Mouse (Mus musculus): Measurements from ENCODE around the gene Pom121. TPM values are rescaled to one million over a fixed set of nuclear protein-coding genes. Genes with fewer than 3 reads are reported as not detected.

Pom121 gene
- total and polyA plus RNA-seq, 3 experiments, result 4.9 to 185 (median 105) TPM

DNA sequence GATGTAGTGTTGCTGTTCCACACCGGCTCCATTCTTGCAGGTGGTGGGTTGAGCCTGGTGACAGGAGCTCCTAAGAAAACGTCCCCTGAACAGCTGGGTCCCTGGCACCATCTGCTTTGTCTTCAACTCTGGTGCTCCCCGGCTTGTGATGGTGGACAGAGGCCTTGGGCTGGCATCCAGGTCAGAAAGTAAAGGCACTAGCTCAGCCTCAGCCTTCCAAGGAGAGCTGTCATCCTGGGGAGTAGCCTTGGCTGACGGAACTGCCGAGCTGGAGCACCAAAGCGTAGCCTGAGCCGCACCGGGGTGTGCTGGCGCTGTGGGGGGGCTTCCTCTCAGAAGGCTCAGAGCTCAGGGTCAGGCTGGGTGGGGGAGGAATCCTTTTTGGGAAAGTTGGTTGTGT lies 15.9 kb upstream of the Pom121 start:
- peaks cover 28% of the 10 kb centered on the region for H3K27me3 ChIP-seq (ENCODE audit: insufficient read depth, low read length)
- TF ChIP-seq GATA2 (IDR thresholded peaks at IDR 0.05; ENCODE audit: borderline replicate concordance, low read depth, low read length) (no peak), TAL1 (conservative IDR thresholded peaks at IDR 0.05; ENCODE audit: low read depth, low read length) (no peak), POLR2AphosphoS5 (IDR thresholded peaks at IDR 0.05; ENCODE audit: insufficient replicate concordance, low read depth, low read length) (no peak), GATA1 (IDR thresholded peaks at IDR 0.05; ENCODE audit: borderline replicate concordance, low read length) (no peak), CTCF (IDR thresholded peaks at IDR 0.05; ENCODE audit: low read depth, low read length) (no peak)
- no peak for DNase-seq (ENCODE audit: low spot score)
- no peak for ATAC-seq (ENCODE audit: extremely low read depth, insufficient number of reproducible peaks, low FRiP score, poor library complexity, severe bottlenecking)
- no peaks in the 10 kb centered on the region for H3K36me3 ChIP-seq (replicated peaks)
- H3K9me3 ChIP-seq (replicated peaks), result no peaks in the 10 kb centered on the region
- H3K4me3 ChIP-seq (ENCODE audit: low read depth, low read length), result no peak overlapping the region
- H3K4me1 ChIP-seq (ENCODE audit: insufficient read depth, low read depth, low read length), result no peaks in the 10 kb centered on the region

DNA sequence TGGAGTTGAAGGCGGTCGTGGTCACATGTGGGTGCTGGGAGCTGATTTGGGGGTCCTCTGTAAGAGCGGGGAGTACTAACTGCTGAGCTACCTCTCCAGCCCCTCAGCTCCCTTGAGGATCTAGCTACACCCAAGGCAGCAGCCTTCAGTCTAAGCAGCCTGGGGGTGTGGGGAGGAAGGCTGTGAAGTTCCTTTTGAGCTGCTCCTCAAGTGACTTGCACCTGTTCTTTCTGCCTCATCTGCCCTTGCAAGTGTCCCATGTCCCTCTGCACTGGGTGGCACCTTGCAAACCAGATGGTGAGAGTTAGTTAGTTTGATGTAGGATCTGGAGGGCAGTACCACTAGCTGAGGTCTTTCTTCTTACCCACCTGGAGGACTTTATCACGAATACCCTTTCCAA lies 13.8 kb upstream of the Pom121 start:
- ATAC-seq (ENCODE audit: extremely low read depth, insufficient number of reproducible peaks, low FRiP score, poor library complexity, severe bottlenecking), result no peak
- Histone ChIP-seq H3K4me3 (ENCODE audit: low read depth, low read length) (no peak overlapping the region), H3K9me3 (replicated peaks) (no peaks in the 10 kb centered on the region), H3K27me3 (ENCODE audit: insufficient read depth, low read length) (peaks cover 34% of the 10 kb centered on the region), H3K36me3 (replicated peaks) (no peaks in the 10 kb centered on the region), H3K4me1 (ENCODE audit: insufficient read depth, low read depth, low read length) (no peaks in the 10 kb centered on the region)
- TF ChIP-seq TAL1 (conservative IDR thresholded peaks at IDR 0.05; ENCODE audit: low read depth, low read length) (no peak), GATA2 (IDR thresholded peaks at IDR 0.05; ENCODE audit: borderline replicate concordance, low read depth, low read length) (no peak), CTCF (IDR thresholded peaks at IDR 0.05; ENCODE audit: low read depth, low read length) (no peak), POLR2AphosphoS5 (IDR thresholded peaks at IDR 0.05; ENCODE audit: insufficient replicate concordance, low read depth, low read length) (no peak), GATA1 (IDR thresholded peaks at IDR 0.05; ENCODE audit: borderline replicate concordance, low read length) (no peak)
- DNase-seq (ENCODE audit: low spot score), result no peak

DNA sequence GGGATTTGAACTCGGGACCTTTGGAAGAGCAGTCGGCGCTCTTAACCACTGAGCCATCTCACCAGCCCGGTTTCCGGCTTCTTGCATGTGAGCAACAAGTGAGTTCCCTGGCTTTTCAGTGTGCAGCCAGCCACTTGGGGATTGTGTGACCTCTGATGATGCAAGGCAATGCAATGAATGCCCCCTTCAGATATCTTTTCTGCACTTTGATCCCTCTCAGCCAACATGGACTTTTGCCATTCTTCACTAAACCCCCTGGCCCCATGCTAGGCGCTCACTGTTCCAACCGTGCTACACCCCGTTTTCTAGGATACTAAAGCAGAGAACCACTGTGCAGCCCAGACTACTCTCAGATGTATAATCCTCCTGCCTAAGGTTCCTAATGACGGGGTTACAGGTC lies 11.1 kb upstream of the Pom121 start:
- Histone ChIP-seq H3K4me3 (ENCODE audit: low read depth, low read length) (no peak overlapping the region), H3K27me3 (ENCODE audit: insufficient read depth, low read length) (peaks cover 31% of the 10 kb centered on the region), H3K36me3 (replicated peaks) (no peaks in the 10 kb centered on the region), H3K4me1 (ENCODE audit: insufficient read depth, low read depth, low read length) (no peaks in the 10 kb centered on the region), H3K9me3 (replicated peaks) (no peaks in the 10 kb centered on the region)
- ATAC-seq (ENCODE audit: extremely low read depth, insufficient number of reproducible peaks, low FRiP score, poor library complexity, severe bottlenecking) (no peak), DNase-seq (ENCODE audit: low spot score) (no peak)
- TF ChIP-seq CTCF (IDR thresholded peaks at IDR 0.05; ENCODE audit: low read depth, low read length), result no peak
- no peak for TF ChIP-seq POLR2AphosphoS5 (IDR thresholded peaks at IDR 0.05; ENCODE audit: insufficient replicate concordance, low read depth, low read length)
- no peak for TF ChIP-seq TAL1 (conservative IDR thresholded peaks at IDR 0.05; ENCODE audit: low read depth, low read length)
- no peak for TF ChIP-seq GATA2 (IDR thresholded peaks at IDR 0.05; ENCODE audit: borderline replicate concordance, low read depth, low read length)
- TF ChIP-seq GATA1 (IDR thresholded peaks at IDR 0.05; ENCODE audit: borderline replicate concordance, low read length), result no peak

DNA sequence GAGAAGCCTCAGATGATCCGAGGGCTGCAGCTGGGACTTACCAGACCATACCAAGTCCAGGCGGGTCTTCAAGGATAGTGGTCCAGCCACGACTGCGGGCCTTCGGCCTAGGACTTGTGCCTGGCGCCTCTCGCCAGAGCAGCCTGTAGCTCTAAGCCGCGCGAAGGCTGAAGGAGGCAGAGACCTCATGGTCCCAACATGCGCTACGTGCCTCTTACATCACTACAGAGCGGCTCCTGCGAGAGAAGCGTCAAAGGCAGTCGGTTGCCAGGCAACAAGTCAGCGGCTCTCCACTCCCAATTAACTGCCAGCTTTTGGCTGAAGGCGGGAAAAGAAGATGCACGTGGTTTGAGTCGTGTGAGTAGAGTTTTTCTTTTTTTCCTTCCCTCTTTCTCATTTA lies 10.3 kb upstream of the Pom121 start:
- TF ChIP-seq GATA2 (IDR thresholded peaks at IDR 0.05; ENCODE audit: borderline replicate concordance, low read depth, low read length) (no peak), TAL1 (conservative IDR thresholded peaks at IDR 0.05; ENCODE audit: low read depth, low read length) (no peak), CTCF (IDR thresholded peaks at IDR 0.05; ENCODE audit: low read depth, low read length) (no peak), POLR2AphosphoS5 (IDR thresholded peaks at IDR 0.05; ENCODE audit: insufficient replicate concordance, low read depth, low read length) (no peak), GATA1 (IDR thresholded peaks at IDR 0.05; ENCODE audit: borderline replicate concordance, low read length) (no peak)
- Histone ChIP-seq H3K36me3 (replicated peaks) (no peaks in the 10 kb centered on the region), H3K9me3 (replicated peaks) (no peaks in the 10 kb centered on the region), H3K4me3 (ENCODE audit: low read depth, low read length) (no peak overlapping the region), H3K4me1 (ENCODE audit: insufficient read depth, low read depth, low read length) (no peaks in the 10 kb centered on the region), H3K27me3 (ENCODE audit: insufficient read depth, low read length) (peaks cover 29% of the 10 kb centered on the region)
- no peak for ATAC-seq (ENCODE audit: extremely low read depth, insufficient number of reproducible peaks, low FRiP score, poor library complexity, severe bottlenecking)
- DNase-seq (ENCODE audit: low spot score), result no peak

DNA sequence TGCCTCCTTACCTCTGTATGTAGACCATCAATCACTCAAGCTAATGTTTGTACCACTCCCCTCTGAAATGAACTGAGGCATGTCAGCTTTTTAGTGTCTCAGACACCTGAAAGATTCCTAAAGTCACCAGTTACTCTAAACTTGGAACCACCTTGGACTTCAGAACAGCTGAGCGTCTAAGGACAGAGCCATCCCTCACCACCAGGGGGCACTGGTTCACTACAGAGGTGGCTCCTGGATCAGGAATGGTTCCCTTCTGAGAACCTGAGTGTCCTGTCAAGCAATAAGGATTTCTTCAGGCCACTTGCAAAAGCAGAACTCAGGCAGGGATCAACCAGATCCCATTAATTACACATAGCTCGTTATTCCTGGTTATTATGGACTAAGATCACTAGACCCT lies 5.9 kb upstream of the Pom121 start:
- ATAC-seq (ENCODE audit: extremely low read depth, insufficient number of reproducible peaks, low FRiP score, poor library complexity, severe bottlenecking), result no peak; the same call in 1 of the 2 replicates
- H3K27me3 ChIP-seq (ENCODE audit: insufficient read depth, low read length), result peaks cover 12% of the 10 kb centered on the region
- no peak for TF ChIP-seq POLR2AphosphoS5 (IDR thresholded peaks at IDR 0.05; ENCODE audit: insufficient replicate concordance, low read depth, low read length)
- TF ChIP-seq CTCF (IDR thresholded peaks at IDR 0.05; ENCODE audit: low read depth, low read length), result peak; percentile 92
- no peaks in the 10 kb centered on the region for H3K36me3 ChIP-seq (replicated peaks)
- no peaks in the 10 kb centered on the region for H3K9me3 ChIP-seq (replicated peaks)
- H3K4me3 ChIP-seq (ENCODE audit: low read depth, low read length), result no peak overlapping the region
- H3K4me1 ChIP-seq (ENCODE audit: insufficient read depth, low read depth, low read length), result peaks cover 11% of the 10 kb centered on the region
- DNase-seq (ENCODE audit: low spot score), result peak; percentile 44

DNA sequence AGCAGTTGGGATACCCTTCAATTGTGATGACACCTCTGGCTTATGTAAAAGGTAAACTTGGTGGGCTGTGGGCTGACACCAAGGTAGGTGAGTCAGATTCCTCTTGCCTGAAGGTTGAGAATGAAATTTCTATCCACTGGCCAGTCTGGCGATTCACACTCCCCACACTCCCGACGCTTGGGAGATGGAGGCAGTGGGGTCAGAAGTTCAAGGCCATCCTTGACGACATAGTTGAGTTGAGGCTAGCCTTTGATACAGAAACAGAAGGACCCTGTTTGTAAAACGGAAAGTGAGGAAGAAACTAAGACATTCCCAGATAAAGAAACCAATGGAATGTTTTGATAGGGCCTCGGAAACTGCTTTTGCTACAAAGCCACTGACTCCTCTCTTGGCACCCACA lies 5.0 kb upstream of the Pom121 start:
- Histone ChIP-seq H3K36me3 (replicated peaks) (no peaks in the 10 kb centered on the region), H3K9me3 (replicated peaks) (no peaks in the 10 kb centered on the region), H3K4me1 (ENCODE audit: insufficient read depth, low read depth, low read length) (peaks cover 16% of the 10 kb centered on the region), H3K27me3 (ENCODE audit: insufficient read depth, low read length) (peaks cover 8% of the 10 kb centered on the region), H3K4me3 (ENCODE audit: low read depth, low read length) (no peak overlapping the region)
- ATAC-seq (ENCODE audit: extremely low read depth, insufficient number of reproducible peaks, low FRiP score, poor library complexity, severe bottlenecking) (no peak), DNase-seq (ENCODE audit: low spot score) (no peak)
- TF ChIP-seq GATA1 (IDR thresholded peaks at IDR 0.05; ENCODE audit: borderline replicate concordance, low read length) (no peak), POLR2AphosphoS5 (IDR thresholded peaks at IDR 0.05; ENCODE audit: insufficient replicate concordance, low read depth, low read length) (no peak), GATA2 (IDR thresholded peaks at IDR 0.05; ENCODE audit: borderline replicate concordance, low read depth, low read length) (no peak), TAL1 (conservative IDR thresholded peaks at IDR 0.05; ENCODE audit: low read depth, low read length) (no peak), CTCF (IDR thresholded peaks at IDR 0.05; ENCODE audit: low read depth, low read length) (no peak)

DNA sequence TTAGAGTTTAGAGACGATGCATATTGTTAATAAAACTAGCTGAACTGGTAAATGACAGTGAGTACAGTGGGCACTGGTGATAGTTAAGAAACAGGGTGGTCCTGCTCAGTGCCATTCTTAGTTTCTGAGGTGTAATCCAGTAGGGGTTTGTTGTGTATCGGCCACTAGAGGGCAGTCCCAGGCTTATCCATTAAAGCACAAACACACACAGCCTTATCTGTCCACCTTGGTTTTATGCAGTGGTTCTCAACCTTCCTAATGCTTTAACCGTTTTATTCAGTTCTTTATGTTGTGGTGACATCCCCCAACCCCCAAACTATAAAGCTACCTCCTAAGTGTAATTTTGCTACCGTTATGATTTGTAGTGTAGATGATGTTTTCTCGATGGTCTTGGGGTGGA lies 1.5 kb upstream of the Pom121 start:
- no peak overlapping the region for H3K4me3 ChIP-seq (ENCODE audit: low read depth, low read length)
- peak; percentile 55 for TF ChIP-seq CTCF (IDR thresholded peaks at IDR 0.05; ENCODE audit: low read depth, low read length)
- TF ChIP-seq POLR2AphosphoS5 (IDR thresholded peaks at IDR 0.05; ENCODE audit: insufficient replicate concordance, low read depth, low read length), result no peak
- no peak for ATAC-seq (ENCODE audit: extremely low read depth, insufficient number of reproducible peaks, low FRiP score, poor library complexity, severe bottlenecking)

More for the DNA sequence above, 1.5 kb upstream of the Pom121 start:
- Histone ChIP-seq H3K9me3 (replicated peaks) (no peaks in the 10 kb centered on the region), H3K36me3 (replicated peaks) (peaks cover 19% of the 10 kb centered on the region), H3K4me1 (ENCODE audit: insufficient read depth, low read depth, low read length) (peaks cover 41% of the 10 kb centered on the region), H3K27me3 (ENCODE audit: insufficient read depth, low read length) (peaks cover 6% of the 10 kb centered on the region; the same call in 1 of the 2 replicates)
- DNase-seq (ENCODE audit: low spot score), result no peak
